Mouse (Mus musculus) NIH3T3 (cell line): ENCODE data around the gene Cx3cr1.
A peak's percentile ranks its signal among the peaks of the same experiment; 100 is the strongest.

ENCODE experiments used
- DNase-seq: peaks from one replicate; pipeline ENCODE4 v3.0.0-alpha.2; 2012; ENCODE audit warnings: low read depth

Cx3cr1 gene

DNA sequence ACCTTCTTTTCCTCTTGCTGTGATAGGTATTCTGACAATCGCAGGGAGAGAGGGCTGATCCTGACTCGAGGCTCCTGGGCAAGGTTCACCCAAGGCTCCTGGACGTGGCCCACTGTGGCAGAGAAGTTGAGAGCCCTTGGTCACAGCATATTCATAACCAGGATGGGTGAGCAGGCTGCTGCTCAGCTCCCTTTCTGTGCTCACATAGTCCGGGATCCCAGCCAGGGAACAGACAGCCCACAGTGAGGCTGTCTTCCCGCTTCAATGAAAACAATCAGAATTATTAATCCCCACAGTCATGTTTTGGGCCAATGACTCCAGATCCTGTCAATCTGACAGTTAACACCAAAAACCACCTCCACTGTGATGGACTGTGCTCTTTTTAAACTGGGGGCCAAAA is 12.3 kb upstream of the Cx3cr1 start:
- no peak for DNase-seq

DNA sequence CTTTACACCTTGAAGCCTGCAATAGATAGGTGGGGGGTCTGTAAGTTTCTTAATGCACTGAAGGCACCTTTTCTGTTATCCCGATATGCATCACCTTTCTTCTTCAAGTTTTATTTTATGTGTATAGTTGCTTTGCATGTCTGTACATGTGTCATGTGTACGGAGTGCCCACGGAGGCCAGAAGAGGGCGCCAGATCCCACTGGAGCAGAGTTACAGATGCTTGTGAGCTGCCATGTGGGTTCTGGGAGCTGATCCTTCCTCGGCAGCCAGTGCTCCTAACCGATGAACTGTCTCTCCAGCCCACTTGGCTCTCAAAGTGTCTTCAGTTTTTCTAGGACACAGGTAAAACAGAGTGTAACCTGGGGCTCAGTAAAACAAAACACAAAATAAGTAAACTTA is 11.6 kb upstream of the Cx3cr1 start:
- DNase-seq, result no peak

DNA sequence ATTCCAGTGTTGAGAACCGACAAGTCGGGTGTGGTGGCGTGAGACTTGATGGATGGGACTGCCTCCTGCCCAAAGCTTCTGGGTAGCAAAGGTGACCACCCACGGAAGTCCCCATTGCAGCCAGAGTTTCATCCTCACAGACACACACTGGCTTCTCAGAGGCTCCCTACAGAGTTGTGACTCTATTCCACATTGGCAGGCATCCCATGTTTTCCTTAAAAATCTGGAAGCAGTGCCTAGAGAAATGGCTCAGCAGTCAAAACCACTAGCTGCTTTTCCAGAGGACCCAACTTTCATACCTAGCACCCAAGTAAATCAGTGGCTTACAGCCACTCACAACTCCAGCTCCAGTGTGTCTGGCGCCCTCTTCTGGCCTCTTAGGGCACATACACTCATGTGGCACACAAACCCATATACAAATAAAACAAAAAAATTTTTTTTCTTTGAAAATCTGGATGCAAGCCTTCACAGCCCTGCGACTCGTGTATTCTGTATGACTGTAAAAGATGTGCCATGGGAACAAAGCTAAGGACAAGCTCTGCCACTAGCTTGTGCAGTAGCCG is 10.9 kb upstream of the Cx3cr1 start:
- peak; percentile 21 for DNase-seq

DNA sequence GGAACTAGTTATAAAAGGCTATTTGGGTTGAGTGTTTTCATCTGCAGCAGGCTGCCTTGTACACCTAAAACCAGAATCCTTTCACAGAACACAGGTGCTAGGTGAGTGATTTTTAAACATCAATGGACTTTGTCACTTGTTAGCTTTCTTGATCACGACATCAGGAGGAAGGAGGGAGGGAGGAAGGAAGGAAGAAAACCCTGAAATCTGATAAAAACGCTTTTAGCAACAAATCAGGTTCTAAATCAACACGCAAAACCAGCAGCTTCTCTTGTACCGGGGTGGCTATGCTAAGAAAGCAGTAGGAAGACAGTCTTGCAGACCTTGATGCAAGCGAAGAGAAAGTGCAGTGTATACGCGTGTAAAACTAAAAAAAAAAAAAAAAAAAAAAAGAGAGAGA is 10.2 kb upstream of the Cx3cr1 start:
- no peak for DNase-seq

DNA sequence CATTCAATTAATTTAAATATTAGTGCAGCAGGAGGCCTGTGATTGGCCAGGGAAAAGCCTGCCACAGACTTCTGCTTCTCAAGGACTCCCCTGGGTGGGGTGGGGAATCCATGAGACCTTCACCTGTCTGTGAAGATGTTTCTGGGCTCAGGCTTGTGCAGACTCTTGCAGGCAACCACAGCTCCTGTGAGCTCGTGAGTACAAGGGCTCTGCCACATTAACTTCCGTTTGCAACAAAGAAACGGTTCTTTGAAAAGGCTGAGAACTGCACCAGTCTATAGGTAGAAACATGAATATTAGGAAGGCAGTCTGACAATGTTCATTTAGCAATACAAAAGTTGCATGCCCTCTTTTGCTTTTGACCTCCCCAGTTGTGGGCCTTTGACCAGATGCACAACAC is 8.6 kb upstream of the Cx3cr1 start:
- DNase-seq, result no peak

DNA sequence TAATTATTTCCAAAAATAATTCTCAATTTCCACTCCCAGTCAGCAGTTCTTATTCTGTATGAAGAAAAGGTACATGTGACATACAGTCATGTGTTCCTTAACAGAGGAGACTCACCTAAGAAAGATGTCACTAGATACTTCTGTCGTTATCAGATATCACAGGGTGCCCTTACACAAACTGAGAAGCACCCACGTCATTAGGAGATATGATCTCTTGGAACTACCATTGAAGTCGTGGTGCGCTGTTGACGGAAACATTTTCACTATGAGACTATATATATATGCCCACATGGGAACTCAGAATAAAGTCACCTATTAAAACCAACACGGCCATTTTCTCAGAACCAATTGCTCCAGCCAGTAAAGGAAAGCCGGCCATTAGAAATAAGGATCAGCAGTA is 4.8 kb upstream of the Cx3cr1 start:
- DNase-seq, result no peak

DNA sequence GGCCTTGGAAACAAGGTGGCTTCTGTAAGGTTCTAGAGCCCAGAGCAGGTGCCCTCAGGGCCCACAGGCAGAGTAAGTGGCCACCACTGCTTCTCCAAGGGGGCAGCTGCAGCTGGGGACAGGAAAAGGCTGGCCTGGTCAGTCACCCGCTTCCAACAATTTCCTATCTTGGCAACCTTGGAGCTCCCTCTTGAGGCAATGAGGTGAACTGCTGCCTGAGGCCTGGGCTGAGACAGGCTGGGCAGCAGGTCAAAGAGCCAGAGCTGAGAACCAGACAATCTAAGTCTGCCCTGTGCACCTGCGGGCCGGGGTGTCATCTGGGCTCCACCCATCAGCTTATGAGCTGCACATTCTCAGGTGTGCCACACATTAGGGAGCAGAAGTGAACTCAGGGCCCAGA is 3.5 kb upstream of the Cx3cr1 start:
- peak; percentile 83 for DNase-seq

DNA sequence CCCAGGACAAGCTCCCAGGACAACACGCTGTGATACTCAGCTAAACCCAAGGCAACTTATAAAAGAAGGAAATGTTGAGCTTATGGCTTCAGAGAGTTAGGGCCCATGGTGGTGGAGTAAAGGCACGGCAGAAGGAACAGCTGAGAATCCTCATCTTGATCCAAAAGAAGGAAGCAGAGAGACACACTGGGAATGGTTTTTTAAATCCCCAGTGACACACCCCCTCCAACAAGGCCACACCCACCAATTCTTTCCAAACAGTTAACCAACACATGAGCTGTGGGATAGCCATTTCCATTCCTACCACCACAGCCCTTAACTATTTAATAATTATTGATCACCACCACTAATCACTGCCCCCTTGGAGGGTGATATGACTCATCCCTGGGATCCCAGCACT is 1.6 kb upstream of the Cx3cr1 start:
- DNase-seq, result no peak

DNA sequence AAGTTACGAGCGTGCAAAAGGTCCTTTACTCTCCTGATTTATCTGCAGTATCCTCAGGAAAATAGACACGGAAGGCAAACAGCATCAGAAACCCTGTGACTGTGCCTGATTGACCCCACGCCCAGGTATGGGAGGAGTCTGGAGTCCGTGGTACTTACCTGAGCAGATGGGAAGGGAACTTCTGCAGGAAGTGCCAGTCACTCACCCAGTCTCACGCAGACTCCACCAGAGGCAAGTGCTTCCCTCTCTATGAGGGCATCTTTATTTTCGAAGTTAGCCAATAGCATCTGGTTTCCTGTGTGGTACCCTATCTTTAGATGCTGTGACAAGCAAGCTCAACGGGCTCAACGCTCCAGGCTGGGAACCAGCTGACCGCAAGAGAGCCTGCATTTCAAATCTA is 1.6 kb downstream of the Cx3cr1 start:
- DNase-seq, result no peak

DNA sequence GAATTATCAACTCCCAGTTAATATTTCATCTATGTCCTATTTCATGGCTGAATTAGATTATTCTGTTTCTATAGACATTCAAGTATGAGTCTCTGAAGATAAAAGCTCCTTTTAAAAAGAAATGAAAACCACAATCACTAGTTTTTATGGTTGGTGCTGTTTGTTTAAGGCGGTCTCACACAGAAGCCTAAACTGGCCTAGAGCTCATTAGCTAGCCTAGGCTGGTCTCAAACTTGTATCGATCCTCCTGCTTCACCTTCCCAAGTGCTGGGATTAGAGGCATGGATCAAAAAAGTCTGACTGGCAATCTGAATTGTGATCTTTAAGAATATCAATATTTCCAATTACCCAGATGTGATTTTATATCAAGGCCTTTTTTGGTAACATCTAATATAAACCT is 2.1 kb downstream of the Cx3cr1 start:
- DNase-seq, result no peak

DNA sequence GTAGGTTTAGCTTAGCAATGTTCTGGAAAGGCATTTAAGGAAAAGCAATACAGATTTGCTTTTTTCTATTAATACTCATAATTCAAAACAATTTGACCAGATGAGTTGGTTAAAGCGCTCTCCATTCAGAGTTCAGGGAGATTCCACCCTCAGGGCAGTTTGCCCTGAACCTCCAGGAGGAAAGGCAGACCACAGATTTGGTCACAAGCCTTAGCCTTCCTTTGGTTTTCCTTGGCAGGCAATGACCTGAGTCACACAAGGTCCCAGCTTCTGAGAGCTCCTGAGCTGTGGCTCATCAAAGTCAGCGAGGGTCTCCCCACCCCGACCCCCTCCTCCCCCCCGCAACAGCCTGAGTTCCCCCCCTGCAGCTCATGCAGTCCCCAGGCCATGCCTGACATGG is 5.4 kb downstream of the Cx3cr1 start:
- DNase-seq, result peak; percentile 20

DNA sequence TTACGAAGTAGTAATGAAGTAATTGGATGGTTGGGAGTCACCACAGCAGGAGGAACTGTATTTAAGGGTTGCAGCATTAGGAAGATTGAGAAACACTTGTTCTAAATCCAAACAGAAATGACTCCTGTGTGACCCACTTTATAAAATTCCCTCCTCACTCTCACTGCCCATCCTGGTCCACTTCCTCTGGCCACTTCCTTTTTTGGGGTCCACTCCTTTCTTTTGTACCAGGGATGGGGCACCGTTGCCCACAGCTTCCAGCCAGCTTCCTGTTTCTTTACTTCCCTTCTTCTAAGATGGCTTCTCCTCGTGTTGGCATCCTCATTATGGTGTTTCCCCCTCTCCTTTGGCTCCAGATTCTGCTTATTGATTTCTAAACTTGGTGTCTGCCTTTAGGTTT is 10.9 kb downstream of the Cx3cr1 start:
- no peak for DNase-seq

DNA sequence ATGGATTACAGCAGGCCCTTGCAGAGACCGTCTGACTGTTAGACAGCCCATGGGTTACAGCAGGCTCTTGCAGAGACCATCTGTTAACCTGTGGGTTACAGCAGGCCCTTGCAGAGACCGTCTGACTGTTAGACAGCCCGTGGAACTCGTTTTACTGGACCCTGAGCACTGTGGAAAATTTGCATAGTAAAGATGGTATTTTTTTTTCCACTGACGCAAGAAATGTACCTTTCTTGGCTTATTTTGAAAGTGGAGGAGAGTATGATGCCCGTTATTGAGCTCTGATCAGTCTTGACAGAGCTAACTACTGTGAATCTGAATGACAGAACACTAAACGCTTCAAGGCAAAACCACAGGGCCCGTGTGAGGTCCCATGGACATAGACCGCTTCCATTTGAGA is 13.5 kb downstream of the Cx3cr1 start:
- DNase-seq, result no peak

DNA sequence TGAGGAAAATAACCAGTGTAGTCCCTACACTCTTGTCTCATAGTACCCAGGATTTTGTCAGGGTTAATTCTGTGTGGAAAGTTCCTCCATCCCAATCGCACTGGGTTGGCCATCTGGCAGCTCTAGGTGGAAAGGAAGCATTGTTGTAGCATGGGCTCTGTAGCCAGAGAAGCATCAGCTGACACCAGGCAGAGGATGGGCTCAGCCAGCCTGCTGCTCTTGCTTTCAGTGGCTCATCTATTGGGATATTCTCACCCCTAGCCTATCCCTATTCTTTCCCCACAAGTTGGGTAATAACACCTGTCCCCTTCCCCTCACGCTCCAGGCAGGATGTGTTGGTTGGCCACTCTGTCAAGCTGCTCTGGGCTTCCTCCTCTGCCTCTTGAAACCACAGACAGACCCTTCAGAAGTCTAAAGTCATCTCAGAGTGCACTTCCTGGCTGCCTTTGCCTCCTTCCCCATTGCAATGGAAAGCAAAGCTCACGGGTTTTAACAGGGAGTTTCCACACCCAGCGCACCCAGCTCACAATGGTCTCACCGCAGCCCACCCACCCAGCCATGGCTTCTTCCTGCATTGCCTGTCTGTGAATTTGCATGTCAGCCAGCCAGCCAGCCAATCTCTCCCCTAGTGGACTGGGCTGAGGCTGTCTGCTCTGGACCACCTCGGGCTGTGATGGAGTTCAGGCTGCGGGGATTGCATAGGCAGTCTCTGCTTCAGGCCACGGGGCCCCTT is 15.0 kb downstream of the Cx3cr1 start:
- DNase-seq, result no peak

DNA sequence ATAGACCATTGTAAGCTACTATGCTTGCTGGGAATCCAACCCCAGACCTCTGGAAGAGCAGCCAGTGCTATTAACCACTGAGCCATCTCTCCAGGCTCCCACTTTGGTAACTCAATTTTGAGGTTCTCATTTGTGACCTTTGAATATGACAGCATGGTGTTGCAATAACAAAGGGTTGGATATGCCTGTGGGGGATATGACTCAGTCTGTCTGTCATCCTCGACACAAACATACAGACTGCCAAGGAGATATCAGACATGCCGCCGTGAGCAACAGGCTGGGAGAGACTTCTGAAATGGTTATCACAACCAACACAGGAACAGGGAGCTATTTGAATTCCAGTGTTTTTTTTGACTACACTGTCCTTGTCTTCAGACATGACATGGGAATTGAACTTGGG is 20.3 kb downstream of the Cx3cr1 start:
- peak; percentile 65 for DNase-seq

DNA sequence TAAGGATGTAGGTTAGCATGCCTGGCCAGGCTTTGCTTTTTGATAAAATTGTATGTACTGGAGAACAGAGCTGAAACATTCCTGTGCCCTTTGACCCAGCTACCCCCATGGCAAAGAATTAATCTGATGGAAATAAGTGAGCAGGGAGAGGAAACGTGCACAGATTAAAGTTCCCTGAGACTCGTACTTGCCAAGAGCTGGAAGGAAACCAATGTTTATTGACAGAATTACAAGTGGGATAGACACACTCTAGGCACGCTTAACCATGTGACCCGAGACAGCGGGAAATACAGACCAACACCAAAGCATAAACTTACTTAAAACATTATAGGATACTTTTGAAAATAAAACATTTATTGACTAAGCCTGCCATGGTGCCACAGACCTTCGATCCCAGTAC is 21.2 kb downstream of the Cx3cr1 start:
- DNase-seq, result no peak

DNA sequence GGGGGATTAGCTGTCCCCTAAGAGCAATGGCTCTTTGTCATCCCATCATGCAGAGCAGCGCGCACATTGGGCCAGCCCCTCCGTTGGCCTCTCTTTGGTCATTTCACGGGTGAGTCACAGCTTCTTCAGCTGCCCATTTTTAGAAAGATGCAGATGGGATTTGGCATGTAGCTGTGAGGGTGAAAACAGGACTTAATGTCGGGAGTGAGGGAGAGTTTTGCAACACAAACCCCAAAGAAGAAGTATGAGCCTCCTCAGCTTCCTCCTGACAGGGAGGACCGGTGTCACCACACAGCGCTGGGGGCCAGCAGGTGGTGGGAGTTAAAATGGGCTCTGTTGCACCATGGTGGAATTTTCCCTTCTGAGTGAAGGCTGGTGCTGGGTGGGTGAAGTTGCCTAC is 26.6 kb downstream of the Cx3cr1 start:
- peak; percentile 60 for DNase-seq

DNA sequence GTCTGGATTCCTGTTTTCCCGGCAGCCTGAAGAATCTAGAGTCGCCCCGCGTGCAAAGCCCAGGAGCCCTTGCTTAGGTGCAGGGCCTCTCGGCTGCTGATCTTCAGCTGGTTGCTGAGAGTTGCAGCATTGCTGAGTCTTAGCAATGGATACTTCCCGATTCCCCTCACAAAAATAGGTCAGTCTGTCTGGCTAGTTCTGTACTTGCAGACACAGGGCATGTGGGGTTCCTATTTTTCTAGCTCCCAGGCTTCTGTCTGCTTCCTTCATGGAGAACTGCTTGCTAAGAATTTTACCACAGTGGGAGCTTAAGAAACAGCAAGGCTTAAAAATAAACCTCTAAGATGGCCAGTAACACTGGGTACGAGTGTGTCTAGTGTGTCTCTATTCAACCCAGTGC is 32.3 kb downstream of the Cx3cr1 start:
- DNase-seq, result no peak

DNA sequence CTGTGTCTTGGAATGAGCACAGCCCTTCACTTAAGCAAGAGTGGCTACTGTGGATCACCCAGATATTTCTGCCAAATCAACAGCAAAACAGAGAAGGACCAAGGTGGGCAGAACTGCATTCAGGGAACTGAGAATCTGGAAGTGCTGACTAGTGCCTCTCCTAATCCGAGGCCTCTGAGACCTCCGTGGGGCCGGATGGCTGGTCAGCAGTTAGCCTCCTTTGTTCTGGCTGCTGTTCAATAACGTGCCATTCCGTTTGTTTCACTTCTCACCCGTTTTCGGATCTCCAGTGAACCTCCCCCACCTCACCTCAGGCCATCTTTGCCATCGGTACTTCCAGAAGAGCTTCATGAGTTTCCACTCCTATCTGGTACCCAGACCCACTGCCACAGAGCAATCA is 35.3 kb downstream of the Cx3cr1 start:
- no peak for DNase-seq

DNA sequence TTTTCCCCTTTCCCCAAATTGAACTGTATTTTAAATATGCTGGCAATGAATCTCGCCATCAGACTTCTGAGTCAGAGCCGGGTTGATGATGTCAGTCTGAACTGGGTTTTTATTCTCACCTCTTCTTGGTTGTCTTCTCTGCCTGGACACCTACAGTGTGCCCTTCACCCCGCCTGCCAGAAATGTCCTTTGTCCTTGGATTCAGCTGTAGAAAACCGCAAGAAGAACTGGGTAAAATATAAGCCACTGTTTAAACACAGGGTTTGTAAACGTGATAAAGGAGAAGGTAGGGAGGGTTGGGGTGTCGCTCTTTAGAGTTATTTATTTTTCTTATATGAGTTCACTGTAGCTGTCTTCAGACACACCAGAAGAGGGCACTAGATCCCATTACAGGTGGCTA is 37.0 kb downstream of the Cx3cr1 start:
- DNase-seq, result no peak

DNA sequence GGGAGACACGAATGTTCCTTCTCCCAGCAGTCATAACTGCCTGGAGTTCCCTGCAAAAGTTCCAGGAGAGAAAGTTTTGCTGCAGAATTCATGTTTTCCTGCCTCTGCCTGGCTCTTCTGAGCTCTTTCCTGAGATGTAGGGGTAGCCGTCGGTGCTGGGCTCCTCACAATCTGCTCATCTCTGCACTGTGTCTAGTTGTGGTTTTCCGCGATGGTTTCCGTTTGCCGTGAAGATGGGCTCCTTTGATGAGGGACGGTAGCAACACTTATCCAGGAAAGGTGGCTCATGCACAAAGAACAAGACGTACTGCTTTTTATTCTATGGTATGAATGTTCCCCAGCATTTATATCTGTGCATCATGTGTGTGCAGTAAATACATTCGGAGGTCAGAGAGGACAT is 39.3 kb downstream of the Cx3cr1 start:
- no peak for DNase-seq

DNA sequence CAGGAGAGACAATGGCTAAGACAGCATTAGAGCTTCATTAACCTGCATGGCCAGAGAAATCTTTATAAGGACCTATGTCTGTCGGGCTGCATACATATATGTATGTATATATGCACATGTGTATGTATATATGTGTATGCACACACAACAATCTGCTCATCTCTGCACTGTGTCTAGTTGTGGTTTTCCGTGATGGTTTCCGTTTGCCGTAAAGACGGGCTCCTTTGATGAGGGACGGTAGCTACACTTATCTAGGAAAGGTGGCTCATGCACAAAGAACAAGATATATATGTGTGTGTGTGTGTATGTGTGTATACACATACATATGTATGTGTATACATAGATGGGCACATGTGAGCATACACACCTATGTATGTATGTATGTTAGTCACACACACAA is 39.8 kb downstream of the Cx3cr1 start:
- DNase-seq, result no peak

DNA sequence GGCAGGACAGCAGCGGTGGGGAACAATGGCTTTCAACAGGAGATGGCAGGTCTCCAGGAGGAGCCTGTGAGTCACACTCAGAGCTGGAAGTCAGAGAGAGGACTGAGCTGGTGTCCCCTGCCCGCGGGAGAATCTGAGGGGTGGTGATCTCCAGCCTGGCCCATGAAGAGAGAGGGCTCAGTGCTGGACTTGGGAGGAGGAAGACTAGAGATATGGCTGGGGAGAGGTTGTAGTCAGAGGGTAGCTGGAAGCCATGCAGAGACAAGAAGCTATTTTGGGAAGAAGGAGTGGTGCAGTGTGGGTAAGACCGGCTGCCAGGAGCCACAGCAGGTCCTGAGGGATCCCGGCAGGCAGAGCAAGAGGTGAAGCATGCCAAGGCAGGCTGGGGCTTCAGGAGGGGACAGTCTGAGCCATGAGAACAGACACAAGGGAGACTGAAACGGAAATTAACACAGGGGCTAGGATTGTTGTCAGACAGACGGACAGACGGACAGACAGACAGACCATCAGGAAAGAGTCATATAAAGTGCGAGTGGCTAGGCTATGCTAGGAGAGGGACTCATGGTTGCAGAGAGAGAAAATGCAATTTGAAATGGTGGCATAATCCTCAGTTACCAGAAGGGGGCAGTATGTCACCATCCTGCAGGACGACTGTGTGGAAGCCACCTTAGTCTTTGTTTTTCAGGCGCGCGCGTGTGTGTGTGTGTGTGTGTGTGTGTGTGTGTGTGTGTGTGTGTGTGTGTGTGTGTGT is 42.1 kb downstream of the Cx3cr1 start:
- peak; percentile 86 for DNase-seq

DNA sequence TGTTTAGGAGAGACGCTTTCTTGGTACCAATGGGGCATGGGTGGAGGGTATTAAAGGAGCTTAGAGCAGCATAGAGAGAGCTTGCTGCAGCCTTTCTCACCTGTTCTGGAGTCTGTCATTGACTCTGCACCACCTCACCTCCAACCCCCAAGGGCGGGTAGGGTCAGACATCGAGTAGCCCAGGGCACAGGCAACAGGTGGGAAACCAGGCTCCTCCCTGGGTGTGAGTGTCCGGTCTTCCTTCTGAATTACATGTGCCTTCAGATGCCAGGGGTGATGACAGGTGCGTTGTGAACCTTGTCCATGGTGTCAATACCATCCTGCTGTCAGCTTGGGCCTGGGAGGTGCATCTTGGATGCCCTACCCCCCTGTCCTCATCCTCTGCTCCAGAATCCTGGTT is 45.1 kb downstream of the Cx3cr1 start:
- no peak for DNase-seq
